Mouse (Mus musculus) gastrocnemius, postnatal 4 days (tissue): ENCODE measurements around the gene Cfdp1. TPM values are rescaled to one million over a fixed set of nuclear protein-coding genes. Genes with fewer than 3 reads are reported as not detected.

Experiments used
- DNase-seq, 2 experiments: peaks; one replicate each; pipeline ENCODE4 v3.0.0; 2021 to 2022; ENCODE audit warnings: low spot score in 2 of 2, mixed read lengths in 2 of 2
- total RNA-seq, 2 experiments: library from RNA; stranded (reverse); gene quantifications; 2 replicates each; pipeline ENCODE4 v1.2.3; 2021

The Cfdp1 gene
- total RNA-seq, 2 experiments from 2014 or later = 59.8 to 67.7 TPM

DNA sequence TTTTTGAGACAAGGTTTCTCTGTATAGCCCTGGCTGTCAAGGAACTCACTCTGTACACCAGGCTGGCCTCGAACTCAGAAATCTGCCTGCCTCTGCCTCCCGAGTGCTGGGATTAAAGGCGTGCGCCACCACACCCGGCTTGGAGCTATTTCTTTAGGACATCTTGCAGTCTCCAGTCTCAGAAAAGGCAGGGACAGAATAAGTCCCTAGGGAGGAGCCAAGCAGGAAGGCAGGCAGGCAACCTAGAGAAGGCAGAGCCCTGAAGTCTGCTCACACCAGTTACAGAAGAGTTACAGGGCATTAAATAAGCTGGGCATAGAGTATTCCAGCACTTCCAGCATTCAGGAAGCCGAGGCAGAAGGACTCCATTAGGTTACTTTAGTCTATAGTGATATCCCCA lies 128.8 kb downstream of the Cfdp1 start:
- no peak for DNase-seq

DNA sequence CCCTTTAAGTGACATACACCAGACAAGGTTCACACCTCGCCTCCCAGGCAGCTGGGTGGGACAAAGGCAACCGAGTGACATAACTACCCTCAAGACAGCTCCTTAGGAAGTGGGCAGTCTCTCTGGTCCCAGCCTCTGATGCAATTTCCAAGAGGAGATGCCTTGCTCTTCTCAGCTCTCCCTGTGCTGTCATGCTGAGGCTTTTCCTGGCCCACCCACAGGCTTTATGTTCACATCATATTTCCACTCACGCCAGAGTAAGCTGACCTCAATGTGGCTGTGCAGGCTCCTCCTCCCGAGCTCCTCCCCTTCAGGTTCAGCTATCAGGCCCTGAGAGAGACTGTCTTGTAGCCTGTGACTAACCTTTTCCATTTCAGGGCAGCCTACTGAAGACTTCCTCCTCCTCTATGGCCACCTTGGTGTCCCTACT lies 134.0 kb downstream of the Cfdp1 start:
- no peak for DNase-seq

DNA sequence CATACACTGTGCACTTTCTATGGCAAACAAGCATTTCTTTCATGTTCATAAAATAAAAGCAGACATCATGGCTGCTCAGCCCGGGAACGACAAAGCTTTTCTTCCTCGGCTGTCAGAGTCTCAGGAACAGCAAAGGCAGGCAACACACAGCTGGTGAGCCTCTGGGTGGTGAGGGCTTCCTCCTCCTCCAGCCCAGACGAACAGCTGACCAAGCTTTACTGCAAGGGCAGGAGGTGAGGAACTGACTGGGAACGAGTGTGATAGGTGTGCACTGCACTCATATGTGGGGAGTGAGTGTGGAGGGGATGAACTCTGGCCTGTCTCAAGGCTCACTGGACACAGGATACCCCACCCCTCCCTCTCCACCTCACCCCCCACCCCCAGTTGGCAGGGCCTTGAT lies 135.2 kb downstream of the Cfdp1 start:
- DNase-seq = no peak

Other genes starting within 250 kb of the Cfdp1 start
- gene Ldhd, start 223.9 kb downstream of the Cfdp1 start, total RNA-seq = 1 to 10 TPM; 3.7 TPM
- 10 to 100 TPM; 10.1 to 11.4 TPM for gene Zfp1, start 210.9 kb downstream of the Cfdp1 start, total RNA-seq
- under 1 TPM in 1 of 2 experiments, not detected in 1; 0.32 TPM for gene Ctrb1, start 163.3 kb downstream of the Cfdp1 start, total RNA-seq
- gene Bcar1, start 110.5 kb downstream of the Cfdp1 start, total RNA-seq = 10 to 100 TPM; 35.1 to 36.5 TPM
- gene Tmem170, start 22.5 kb upstream of the Cfdp1 start, total RNA-seq = 1 to 10 TPM; 2.0 to 2.9 TPM
- 1 to 10 TPM; 3.4 to 4.7 TPM for gene Chst5, start 56.2 kb upstream of the Cfdp1 start, total RNA-seq
- 1 to 10 TPM; 3.4 to 3.9 TPM for gene Tmem231, start 79.6 kb upstream of the Cfdp1 start, total RNA-seq
- gene Gabarapl2, start 86.4 kb upstream of the Cfdp1 start, total RNA-seq = 10 to 100 TPM; 72.7 to 74.9 TPM
- gene Adat1, start 138.0 kb upstream of the Cfdp1 start, total RNA-seq = 1 to 10 TPM; 2.6 to 2.7 TPM
- 100 to 1,000 TPM; 132 TPM for gene Kars, start 157.0 kb upstream of the Cfdp1 start, total RNA-seq
- gene Terf2ip, start 157.1 kb upstream of the Cfdp1 start, total RNA-seq = 10 to 100 TPM; 13.5 to 15.7 TPM
- under 1 TPM; 0.18 to 0.20 TPM for gene Gm6793, start 160.7 kb upstream of the Cfdp1 start, total RNA-seq